ENCODE assay signal across 9 mouse cellular contexts in the genomic region with DNA sequence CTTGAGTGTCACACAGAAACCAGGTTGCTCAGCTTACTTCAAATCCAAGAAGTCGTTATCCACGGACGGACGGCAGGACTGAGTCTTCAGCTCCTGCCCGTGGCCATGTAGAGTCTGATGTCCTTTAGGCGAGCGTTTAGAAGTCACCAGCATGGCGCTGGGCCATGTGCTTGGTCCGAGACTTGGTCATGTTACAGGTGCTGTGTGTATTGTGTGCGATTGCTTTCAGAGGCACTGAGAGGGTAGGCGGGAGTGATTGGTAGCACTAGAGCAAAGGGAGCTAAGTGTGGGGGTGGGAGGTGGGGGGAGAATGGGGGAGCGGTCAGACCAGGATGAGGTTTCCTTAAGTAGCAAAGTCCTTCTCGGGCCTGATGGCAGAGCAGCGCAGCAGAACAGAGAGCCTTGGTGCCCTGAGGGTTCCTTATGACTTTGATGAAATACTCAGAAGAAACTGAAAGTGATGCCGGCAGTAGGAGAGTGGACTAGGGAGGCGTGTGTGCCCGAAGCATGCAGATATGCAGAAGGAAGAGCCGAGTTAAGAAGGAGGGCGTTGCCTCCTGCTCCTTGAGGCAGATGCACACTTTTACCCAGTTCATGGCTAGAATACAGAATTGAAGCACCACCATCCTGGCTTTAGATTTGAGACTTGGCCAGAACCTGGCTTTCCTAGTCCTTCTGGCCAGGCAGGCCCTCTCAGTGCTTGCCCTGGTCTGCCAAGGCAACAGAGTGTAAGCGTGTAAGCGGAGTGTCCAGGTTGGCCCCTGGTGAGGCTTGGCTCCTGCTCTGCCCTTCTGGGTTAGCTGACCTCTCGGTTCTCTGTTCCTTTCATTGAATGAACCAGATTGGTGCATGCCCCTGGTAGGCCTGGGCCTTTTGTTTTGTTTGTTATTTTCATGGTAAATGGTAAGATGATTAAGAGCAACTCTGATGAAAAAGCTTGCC. TPM values are rescaled to one million over a fixed set of nuclear protein-coding genes. Genes with fewer than 3 reads are reported as not detected.
A peak's percentile ranks its signal among the peaks of the same experiment; 100 is the strongest.
DNase-seq lines count a peak whose midpoint lies in the region; ATAC-seq and TF ChIP-seq lines count a peak whose summit lies in the region.
"Had no signal": no experiment of that assay in that cellular context is flagged by ENCODE, and none has a peak within 500 bp of the region (broad histone marks: within the 10 kb centered on the region; RNA-seq: fewer than 3 reads in every experiment).

No protein-coding gene starts in this region.

- H3K9ac ChIP-seq in heart, embryonic 13.5 days, result peak overlapping the region; percentile 62
- peak overlapping the region; percentile 70 for H3K9ac ChIP-seq in CH12.LX (ENCODE audit: insufficient read depth, low read depth)
- H3K9ac ChIP-seq in limb, embryonic 15.5 days, result no peak overlapping the region
- H3K9ac ChIP-seq in stomach, embryonic 16.5 days (ENCODE audit: low read length), result peak overlapping the region; percentile 54
- H3K9ac ChIP-seq: midbrain, embryonic 12.5 days had no signal

- H3K9me3 ChIP-seq in heart, embryonic 13.5 days, result no peaks in the 10 kb centered on the region
- H3K9me3 ChIP-seq in CH12.LX (replicated peaks; ENCODE audit: low read length), result no peaks in the 10 kb centered on the region
- no peaks in the 10 kb centered on the region for H3K9me3 ChIP-seq in limb, embryonic 15.5 days
- H3K9me3 ChIP-seq in stomach, embryonic 16.5 days (replicated peaks; ENCODE audit: control insufficient read depth, low read length), result no peaks in the 10 kb centered on the region
- H3K9me3 ChIP-seq: midbrain, embryonic 12.5 days had no signal

- TF ChIP-seq CTCF in CH12.LX (conservative IDR thresholded peaks at IDR 0.05 in 1 of 2, IDR thresholded peaks at IDR 0.05 in 1 of 2; ENCODE audit: low read depth in 2 of 2, low read length in 2 of 2), result no peak

- H3K36me3 ChIP-seq in heart, embryonic 13.5 days, result peaks cover 3% of the 10 kb centered on the region; the same call in 1 of the 2 replicates
- H3K36me3 ChIP-seq in CH12.LX (replicated peaks in 1 of 2; ENCODE audit: control insufficient read depth in 1 of 2, insufficient read depth in 1 of 2, low read length in 1 of 2), result peaks cover 0 to 32% of the 10 kb centered on the region in 2 experiments
- H3K36me3 ChIP-seq in limb, embryonic 15.5 days, result no peaks in the 10 kb centered on the region
- no peaks in the 10 kb centered on the region; the same call in 1 of the 2 replicates for H3K36me3 ChIP-seq in stomach, embryonic 16.5 days (ENCODE audit: control insufficient read depth, insufficient read depth, low read length)
- H3K36me3 ChIP-seq: midbrain, embryonic 12.5 days had no signal

- dilution Hi-C loops in CH12.LX (cut with MboI; ENCODE audit: extremely low pct_ligation_motif_present, extremely low pct_unique_long_range_greater_than_20kb, low sequenced_read_pairs), result no loop called here

- no peak for TF ChIP-seq RAD21 in CH12.LX (IDR thresholded peaks at IDR 0.05; ENCODE audit: low read depth, low read length)

- 0 out of 2 replicates have a peak overlapping the region, but pooled peaks have one; percentile 7 for H3K4me3 ChIP-seq in heart, embryonic 13.5 days
- peak overlapping the region; percentile 38 to 61 (median 49) for H3K4me3 ChIP-seq in CH12.LX (replicated peaks in 1 of 3; ENCODE audit: low read depth in 2 of 3, low read length in 2 of 3, poor library complexity in 1 of 3)
- H3K4me3 ChIP-seq in limb, embryonic 15.5 days, result no peak overlapping the region
- no peak overlapping the region for H3K4me3 ChIP-seq in stomach, embryonic 16.5 days (replicated peaks; ENCODE audit: low read length)
- H3K4me3 ChIP-seq: midbrain, embryonic 12.5 days had no signal

- peak overlapping the region; percentile 41 for H3K4me2 ChIP-seq in heart, embryonic 13.5 days
- peak overlapping the region; percentile 92 for H3K4me2 ChIP-seq in CH12.LX (ENCODE audit: insufficient read depth, low read depth, poor library complexity, severe bottlenecking)
- H3K4me2 ChIP-seq in limb, embryonic 15.5 days, result 0 out of 2 replicates have a peak overlapping the region, but pooled peaks have one; percentile 14
- H3K4me2 ChIP-seq in stomach, embryonic 16.5 days (ENCODE audit: low read depth, low read length), result peak overlapping the region; percentile 39
- H3K4me2 ChIP-seq: midbrain, embryonic 12.5 days had no signal

- in situ Hi-C loops in CH12.LX (cut with MboI; ENCODE audit: low pct_ligation_motif_present, low pct_unique_long_range_greater_than_20kb, low sequenced_read_pairs), result no loop called here

- H3K27me3 ChIP-seq in heart, embryonic 13.5 days (replicated peaks), result no peaks in the 10 kb centered on the region
- H3K27me3 ChIP-seq in CH12.LX (replicated peaks), result no peaks in the 10 kb centered on the region
- H3K27me3 ChIP-seq in limb, embryonic 15.5 days, result no peaks in the 10 kb centered on the region
- no peaks in the 10 kb centered on the region for H3K27me3 ChIP-seq in stomach, embryonic 16.5 days (ENCODE audit: control insufficient read depth, insufficient read depth, low read length)
- H3K27me3 ChIP-seq: midbrain, embryonic 12.5 days had no signal

- peak overlapping the region; percentile 85 for H3K27ac ChIP-seq in heart, embryonic 13.5 days (replicated peaks)
- H3K27ac ChIP-seq in CH12.LX (ENCODE audit: insufficient read depth, low read depth), result peak overlapping the region; percentile 81
- peak overlapping the region; percentile 8; the same call in 1 of the 2 replicates for H3K27ac ChIP-seq in limb, embryonic 15.5 days
- H3K27ac ChIP-seq in stomach, embryonic 16.5 days (ENCODE audit: low read length), result peak overlapping the region; percentile 89
- H3K27ac ChIP-seq: midbrain, embryonic 12.5 days had no signal

- no peak for ATAC-seq in heart, embryonic 13.5 days (ENCODE audit: extremely low read depth, insufficient number of reproducible peaks, low FRiP score, low TSS enrichment)
- no peak for ATAC-seq in limb, embryonic 15.5 days (ENCODE audit: insufficient number of reproducible peaks, low FRiP score, low TSS enrichment, low read depth)
- ATAC-seq in stomach, embryonic 16.5 days (ENCODE audit: insufficient read depth, low FRiP score), result peak; percentile 35; the same call in 1 of the 2 replicates

- WGBS in heart, embryonic 13.5 days, result 75% methylated on average over 22 of the region's 22 CpGs
- 71% methylated on average over 22 of the region's 22 CpGs for WGBS in limb, embryonic 15.5 days
- WGBS in stomach, embryonic 16.5 days, result 65% methylated on average over 22 of the region's 22 CpGs

- no peak for TF ChIP-seq EP300 in CH12.LX (IDR thresholded peaks at IDR 0.05; ENCODE audit: low read length)

- TF ChIP-seq POLR2A in CH12.LX (IDR thresholded peaks at IDR 0.05; ENCODE audit: low read depth, low read length), result no peak; the same call in 1 of the 2 replicates

- H3K4me1 ChIP-seq in heart, embryonic 13.5 days, result peaks cover 83% of the 10 kb centered on the region
- peaks cover 22 to 72% of the 10 kb centered on the region in 2 experiments for H3K4me1 ChIP-seq in CH12.LX (ENCODE audit: control insufficient read depth in 1 of 2, insufficient read depth in 2 of 2)
- peaks cover 42% of the 10 kb centered on the region for H3K4me1 ChIP-seq in limb, embryonic 15.5 days
- H3K4me1 ChIP-seq in stomach, embryonic 16.5 days (ENCODE audit: control insufficient read depth, insufficient read depth, low read length), result peaks cover 42% of the 10 kb centered on the region

- intact Hi-C loops in heart, postnatal 14 days (cut with DNase I), result no loop called here
- intact Hi-C loops in gastrocnemius, postnatal 14 days (cut with DNase I; ENCODE audit: low total_unique reads), result no loop called here

- no peak for DNase-seq in heart, postnatal 14 days
- peak; percentile 45 for DNase-seq in CH12.LX (ENCODE audit: extremely low read depth)
- DNase-seq in cerebellum, postnatal 14 days, result peak; percentile 82 to 92
- DNase-seq in gastrocnemius, postnatal 14 days, result no peak
- DNase-seq in retina, embryonic 14.5 days (ENCODE audit: low spot score), result no peak

- peaks cover 84% of the 10 kb centered on the region for H3K79me2 ChIP-seq in CH12.LX (replicated peaks; ENCODE audit: control insufficient read depth, extremely low read depth, insufficient read depth, poor library complexity, severe bottlenecking)

TF ChIP-seq in CH12.LX, 34 proteins besides CTCF, POLR2A, EP300 and RAD21 (continues in another document):
- TF ChIP-seq SIN3A (IDR thresholded peaks at IDR 0.05; ENCODE audit: low read length) (peak; percentile 43), PAX5 (IDR thresholded peaks at IDR 0.05; ENCODE audit: low read length) (no peak), E2F4 (IDR thresholded peaks at IDR 0.05; ENCODE audit: insufficient replicate concordance, low read depth, low read length) (no peak), BHLHE40 (IDR thresholded peaks at IDR 0.05; ENCODE audit: low read depth, low read length) (no peak), CHD1 (IDR thresholded peaks at IDR 0.05; ENCODE audit: low read depth, low read length) (no peak), CHD2 (IDR thresholded peaks at IDR 0.05; ENCODE audit: low read length) (no peak), USF1 (IDR thresholded peaks at IDR 0.05; ENCODE audit: low read depth, low read length) (no peak), UBTF (IDR thresholded peaks at IDR 0.05; ENCODE audit: low read depth, low read length) (no peak), HCFC1 (IDR thresholded peaks at IDR 0.05; ENCODE audit: low read depth, low read length) (no peak), MAFK (IDR thresholded peaks at IDR 0.05; ENCODE audit: insufficient replicate concordance, low read length) (no peak), ZKSCAN1 (IDR thresholded peaks at IDR 0.05; ENCODE audit: borderline replicate concordance, low read depth, low read length) (no peak), RCOR1 (conservative IDR thresholded peaks at IDR 0.05; ENCODE audit: low read depth, low read length) (no peak), NELFE (IDR thresholded peaks at IDR 0.05; ENCODE audit: low read depth, low read length) (no peak), MXI1 (IDR thresholded peaks at IDR 0.05; ENCODE audit: low read depth, low read length) (peak; percentile 67; the same call in 1 of the 2 replicates), TCF12 (IDR thresholded peaks at IDR 0.05; ENCODE audit: low read depth, low read length) (0 out of 2 replicates have a peak, but pooled peaks have one; percentile 10), JUN (IDR thresholded peaks at IDR 0.05; ENCODE audit: insufficient read depth, low read depth, low read length) (no peak), MYC (IDR thresholded peaks at IDR 0.05; ENCODE audit: low read depth, low read length) (peak; percentile 77), MAZ (IDR thresholded peaks at IDR 0.05; ENCODE audit: low read depth, low read length) (no peak)

RNA-seq across cellular contexts. Expression of a gene that starts 51.6 kb away (rescaled TPM):
- 113 and 127 TPM in 2 replicates for polyA plus RNA-seq in heart, embryonic 13.5 days (2015; fragmentation: Nextera tagmentation; extraction: Ambion mirVana)
- 100 to 1,000 TPM; 102 to 103 TPM for total RNA-seq in heart, postnatal 14 days (2021)
- total RNA-seq in CH12.LX (2012; rRNA removed) (67.2 and 71.6 TPM in 2 replicates), CH12.LX (2014; rRNA removed) (111 and 122 TPM in 2 replicates)
- polyA plus RNA-seq in CH12.LX (2012; ENCODE audit: insufficient read length, low read depth), result 78.5 and 97.7 TPM in 2 replicates
- polyA plus RNA-seq in limb, embryonic 15.5 days (2015; fragmentation: Nextera tagmentation; extraction: Ambion mirVana), result 141 and 142 TPM in 2 replicates
- 145 and 146 TPM in 2 replicates for polyA plus RNA-seq in stomach, embryonic 16.5 days (2015; fragmentation: Nextera tagmentation; extraction: Ambion mirVana)
- total RNA-seq in gastrocnemius, postnatal 14 days (2021), result 10 to 100 TPM; 60.2 to 61.9 TPM

Comparison
In these comparisons a context has a peak if more than half of its experiments do, and no peak if none do; other contexts are left out.
1. H3K27ac ChIP-seq: peak in every context shown above with its lines; median percentile 89 in stomach, embryonic 16.5 days; 85 in heart, embryonic 13.5 days; 81 in CH12.LX; 8 in limb, embryonic 15.5 days.
2. H3K4me2 ChIP-seq: peak in every context shown above with its lines; median percentile 92 in CH12.LX; 41 in heart, embryonic 13.5 days; 39 in stomach, embryonic 16.5 days; 14 in limb, embryonic 15.5 days.
3. H3K4me3 ChIP-seq: peak in heart, embryonic 13.5 days (single experiment) and CH12.LX (3 of 3); none in limb, embryonic 15.5 days (single experiment) and stomach, embryonic 16.5 days (single experiment).
4. DNase-seq: peak in CH12.LX (single experiment) and cerebellum, postnatal 14 days (2 of 2); none in heart, postnatal 14 days (0 of 2), gastrocnemius, postnatal 14 days (single experiment) and retina, embryonic 14.5 days (single experiment).